Mouse (Mus musculus): ENCODE results near the gene Bcl11b. TPM values are rescaled to one million over a fixed set of nuclear protein-coding genes. Genes with fewer than 3 reads are reported as not detected.
A peak's percentile ranks its signal among the peaks of the same experiment; 100 is the strongest.

Bcl11b gene
- polyA plus RNA-seq, 1 experiment from 2014 or later: 38.4 TPM

DNA sequence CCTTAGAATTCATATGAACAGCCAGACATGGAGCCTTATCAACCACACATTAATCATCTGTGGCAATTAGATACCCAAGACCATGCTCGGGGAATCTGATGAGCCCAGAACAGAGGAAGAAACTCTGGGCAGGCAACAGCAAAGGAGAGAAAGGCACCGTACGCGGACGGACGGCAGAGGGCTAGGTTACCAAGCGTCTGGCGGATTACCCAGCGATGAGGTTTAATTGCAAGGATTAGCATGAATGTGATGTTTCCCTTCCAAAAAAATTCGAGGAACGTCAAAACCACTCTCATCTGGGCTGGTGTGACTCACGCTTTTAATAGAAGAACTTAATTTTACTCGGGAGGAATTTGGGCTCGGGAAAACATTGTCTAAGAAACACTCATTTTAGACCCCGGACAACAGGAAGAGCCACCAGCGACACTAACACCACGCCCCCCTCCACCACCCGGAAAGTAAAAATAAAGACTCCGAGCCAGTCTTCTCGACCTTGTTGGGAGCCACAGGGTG lies 52.7 kb downstream of the Bcl11b start:
- DNase-seq: no peak
- WGBS: 61% methylated on average over 20 of the region's 20 CpGs
- Histone ChIP-seq H3K4me3 (replicated peaks; ENCODE audit: low read depth, low read length) (no peak overlapping the region), H3K27ac (replicated peaks; ENCODE audit: low read depth, low read length) (0 out of 2 replicates have a peak overlapping the region, but pooled peaks have one; percentile 20), H3K4me1 (ENCODE audit: control insufficient read depth, insufficient read depth, low read length) (peaks cover 24% of the 10 kb centered on the region), H3K9me3 (ENCODE audit: control insufficient read depth, low read length) (no peaks in the 10 kb centered on the region), H3K9ac (replicated peaks; ENCODE audit: low read length) (no peak overlapping the region), H3K27me3 (ENCODE audit: control insufficient read depth, insufficient read depth, low read length) (no peaks in the 10 kb centered on the region), H3K4me2 (ENCODE audit: low read length) (no peak overlapping the region), H3K36me3 (ENCODE audit: control insufficient read depth, insufficient read depth, low read length) (no peaks in the 10 kb centered on the region)
- no peak for ATAC-seq (ENCODE audit: low FRiP score, low TSS enrichment)

DNA sequence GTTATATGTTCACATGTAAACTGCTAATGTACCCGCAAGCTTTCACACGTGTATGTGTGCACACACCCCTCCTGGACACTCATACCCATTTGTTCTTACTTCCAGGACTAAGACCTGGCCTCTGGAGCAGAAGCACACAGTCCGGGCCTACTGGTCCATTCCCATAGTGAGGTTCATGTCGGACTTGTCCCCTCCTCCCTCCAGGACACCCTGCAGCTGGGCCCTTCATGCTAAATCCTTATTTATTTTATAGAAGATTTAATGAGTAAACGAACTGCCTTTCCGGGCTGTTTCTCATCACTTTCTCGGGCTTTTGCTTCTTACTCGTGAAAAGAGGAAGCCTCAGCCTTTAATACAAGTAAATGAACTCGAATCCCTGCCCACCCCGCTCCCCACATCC lies 54.0 kb downstream of the Bcl11b start:
- ATAC-seq (ENCODE audit: low FRiP score, low TSS enrichment): no peak
- H3K9ac ChIP-seq (replicated peaks; ENCODE audit: low read length): no peak overlapping the region
- H3K9me3 ChIP-seq (ENCODE audit: control insufficient read depth, low read length): no peaks in the 10 kb centered on the region
- no peak overlapping the region for H3K4me2 ChIP-seq (ENCODE audit: low read length)
- 94% methylated on average over 10 of the region's 10 CpGs for WGBS
- H3K4me1 ChIP-seq (ENCODE audit: control insufficient read depth, insufficient read depth, low read length): peaks cover 21% of the 10 kb centered on the region
- H3K27me3 ChIP-seq (ENCODE audit: control insufficient read depth, insufficient read depth, low read length): no peaks in the 10 kb centered on the region
- DNase-seq: no peak
- no peaks in the 10 kb centered on the region for H3K36me3 ChIP-seq (ENCODE audit: control insufficient read depth, insufficient read depth, low read length)
- H3K4me3 ChIP-seq (replicated peaks; ENCODE audit: low read depth, low read length): no peak overlapping the region
- no peak overlapping the region for H3K27ac ChIP-seq (replicated peaks; ENCODE audit: low read depth, low read length)

DNA sequence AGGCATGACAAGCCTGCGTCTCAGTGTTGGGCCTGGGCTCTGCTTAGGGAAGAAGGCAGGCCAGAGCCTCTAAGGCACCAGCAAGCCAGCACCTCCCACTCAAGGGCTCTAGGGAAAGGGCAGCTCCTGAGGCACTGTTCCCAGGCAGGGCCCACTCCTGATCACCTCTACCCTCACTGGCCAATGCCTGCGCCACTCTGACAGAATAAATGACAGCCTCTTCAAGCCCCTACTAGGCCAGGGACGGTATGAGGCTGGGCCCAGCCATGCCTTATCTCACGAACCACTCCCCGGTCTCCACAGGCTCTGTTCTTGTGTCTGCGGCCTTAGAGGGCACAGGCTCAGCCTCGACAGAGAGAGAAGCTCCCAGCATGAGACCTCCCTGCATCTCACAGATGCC lies 61.3 kb downstream of the Bcl11b start:
- no peak overlapping the region for H3K9ac ChIP-seq (replicated peaks; ENCODE audit: low read length)
- no peak overlapping the region for H3K27ac ChIP-seq (replicated peaks; ENCODE audit: low read depth, low read length)
- no peaks in the 10 kb centered on the region for H3K27me3 ChIP-seq (ENCODE audit: control insufficient read depth, insufficient read depth, low read length)
- H3K36me3 ChIP-seq (ENCODE audit: control insufficient read depth, insufficient read depth, low read length): no peaks in the 10 kb centered on the region
- no peak overlapping the region for H3K4me2 ChIP-seq (ENCODE audit: low read length)
- DNase-seq (no peak), ATAC-seq (ENCODE audit: low FRiP score, low TSS enrichment) (no peak)
- peaks cover 11% of the 10 kb centered on the region for H3K4me1 ChIP-seq (ENCODE audit: control insufficient read depth, insufficient read depth, low read length)
- no peaks in the 10 kb centered on the region for H3K9me3 ChIP-seq (ENCODE audit: control insufficient read depth, low read length)
- H3K4me3 ChIP-seq (replicated peaks; ENCODE audit: low read depth, low read length): no peak overlapping the region
- 69% methylated on average over 7 of the region's 7 CpGs for WGBS

DNA sequence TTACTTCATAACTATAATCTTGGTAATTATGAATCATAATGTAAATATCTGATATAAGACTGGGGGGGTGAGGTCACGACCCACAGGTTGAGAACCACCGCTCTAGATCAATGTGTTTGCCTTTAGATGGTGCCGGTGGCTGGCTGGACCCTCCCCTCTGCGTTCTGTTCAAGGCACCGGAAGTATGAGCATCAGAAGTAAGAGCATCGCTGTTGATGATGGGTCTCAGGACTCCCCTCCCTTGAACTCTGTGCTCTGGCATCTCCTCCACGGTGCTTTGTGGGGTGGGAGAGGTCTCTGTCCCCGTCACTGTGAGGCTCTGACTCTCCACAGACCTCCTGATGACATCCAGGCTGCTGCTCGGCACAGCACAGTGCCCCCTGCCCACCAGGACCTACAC lies 62.6 kb downstream of the Bcl11b start:
- Histone ChIP-seq H3K4me3 (replicated peaks; ENCODE audit: low read depth, low read length) (no peak overlapping the region), H3K36me3 (ENCODE audit: control insufficient read depth, insufficient read depth, low read length) (no peaks in the 10 kb centered on the region), H3K27ac (replicated peaks; ENCODE audit: low read depth, low read length) (no peak overlapping the region), H3K4me1 (ENCODE audit: control insufficient read depth, insufficient read depth, low read length) (peaks cover 20% of the 10 kb centered on the region), H3K9me3 (ENCODE audit: control insufficient read depth, low read length) (no peaks in the 10 kb centered on the region), H3K9ac (replicated peaks; ENCODE audit: low read length) (no peak overlapping the region), H3K4me2 (ENCODE audit: low read length) (no peak overlapping the region), H3K27me3 (ENCODE audit: control insufficient read depth, insufficient read depth, low read length) (no peaks in the 10 kb centered on the region)
- ATAC-seq (ENCODE audit: low FRiP score, low TSS enrichment): no peak
- DNase-seq: no peak
- WGBS: 94% methylated on average over 9 of the region's 9 CpGs

DNA sequence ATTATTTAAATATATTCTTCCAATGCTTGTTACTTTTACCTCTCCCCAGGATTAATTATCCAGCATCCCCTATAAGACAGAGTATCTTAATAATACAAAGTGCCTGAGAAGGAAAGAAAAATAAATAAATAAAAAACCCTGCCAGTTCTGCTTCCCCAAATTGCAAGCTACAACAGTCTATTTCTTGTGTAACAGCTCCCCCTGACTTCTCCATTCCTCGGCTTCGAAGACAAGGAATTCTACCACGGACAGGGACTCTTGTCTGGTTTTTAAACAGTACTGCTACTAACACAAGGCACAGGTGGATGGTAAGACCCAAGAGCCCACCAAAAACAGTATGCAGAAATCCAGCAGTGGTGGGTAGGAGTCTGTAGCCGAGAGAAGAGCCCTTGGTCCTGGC lies 64.2 kb downstream of the Bcl11b start:
- no peaks in the 10 kb centered on the region for H3K36me3 ChIP-seq (ENCODE audit: control insufficient read depth, insufficient read depth, low read length)
- no peaks in the 10 kb centered on the region for H3K9me3 ChIP-seq (ENCODE audit: control insufficient read depth, low read length)
- no peak overlapping the region for H3K4me2 ChIP-seq (ENCODE audit: low read length)
- no peak overlapping the region for H3K9ac ChIP-seq (replicated peaks; ENCODE audit: low read length)
- no peak overlapping the region for H3K4me3 ChIP-seq (replicated peaks; ENCODE audit: low read depth, low read length)
- peaks cover 33% of the 10 kb centered on the region for H3K4me1 ChIP-seq (ENCODE audit: control insufficient read depth, insufficient read depth, low read length)
- no peak overlapping the region for H3K27ac ChIP-seq (replicated peaks; ENCODE audit: low read depth, low read length)
- H3K27me3 ChIP-seq (ENCODE audit: control insufficient read depth, insufficient read depth, low read length): no peaks in the 10 kb centered on the region
- ATAC-seq (ENCODE audit: low FRiP score, low TSS enrichment) (no peak), DNase-seq (no peak)
- WGBS: 78% methylated on average over 4 of the region's 4 CpGs

DNA sequence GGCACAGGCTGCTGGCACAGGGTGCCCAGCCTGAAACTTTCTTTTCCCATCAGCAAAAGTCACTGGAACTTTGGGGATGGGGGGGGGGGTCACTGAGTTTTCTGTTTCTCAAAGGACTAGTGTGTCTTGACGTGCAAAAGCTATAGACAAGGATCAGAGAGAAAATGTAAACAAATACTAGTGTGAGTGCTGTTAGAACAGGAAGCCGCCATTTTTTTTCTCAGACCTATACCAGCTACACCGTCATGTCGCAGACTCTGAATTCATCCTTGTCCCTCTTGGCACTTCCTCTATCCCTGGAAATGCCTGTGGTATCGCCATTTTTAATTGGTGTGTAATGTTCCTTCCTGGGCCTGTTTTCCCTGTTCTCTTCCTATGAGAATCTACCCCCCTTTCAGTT lies 66.4 kb downstream of the Bcl11b start:
- WGBS: 91% methylated on average over 5 of the region's 5 CpGs

DNA sequence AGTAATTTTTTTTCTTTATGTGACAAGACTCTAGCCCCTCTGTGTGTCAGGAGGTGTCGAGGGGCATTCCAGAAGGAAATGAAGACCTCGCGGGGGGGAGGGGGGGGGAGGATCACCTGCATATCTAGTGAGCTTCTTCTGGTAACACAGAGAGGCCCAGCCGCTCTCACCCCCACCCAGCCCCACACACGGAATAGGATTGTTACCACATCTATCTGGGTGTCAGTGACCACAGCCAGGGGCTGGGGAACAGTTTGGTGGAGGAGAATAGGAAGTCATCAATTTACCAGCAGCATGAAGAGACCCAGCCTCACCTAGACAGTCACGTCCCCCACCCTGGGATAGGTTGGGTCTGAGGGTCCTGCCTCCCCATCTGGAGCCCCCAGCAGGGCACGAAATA lies 67.0 kb downstream of the Bcl11b start:
- H3K4me1 ChIP-seq (ENCODE audit: control insufficient read depth, insufficient read depth, low read length): peaks cover 48% of the 10 kb centered on the region
- no peaks in the 10 kb centered on the region for H3K36me3 ChIP-seq (ENCODE audit: control insufficient read depth, insufficient read depth, low read length)
- no peaks in the 10 kb centered on the region for H3K9me3 ChIP-seq (ENCODE audit: control insufficient read depth, low read length)
- no peak overlapping the region for H3K9ac ChIP-seq (replicated peaks; ENCODE audit: low read length)
- no peak for DNase-seq
- WGBS: 84% methylated on average over 7 of the region's 7 CpGs
- no peak overlapping the region for H3K4me3 ChIP-seq (replicated peaks; ENCODE audit: low read depth, low read length)
- no peak for ATAC-seq (ENCODE audit: low FRiP score, low TSS enrichment)
- no peaks in the 10 kb centered on the region for H3K27me3 ChIP-seq (ENCODE audit: control insufficient read depth, insufficient read depth, low read length)
- no peak overlapping the region for H3K4me2 ChIP-seq (ENCODE audit: low read length)
- no peak overlapping the region; the same call in 1 of the 2 replicates for H3K27ac ChIP-seq (replicated peaks; ENCODE audit: low read depth, low read length)

More for the DNA sequence above, 66.4 kb downstream of the Bcl11b start:
- H3K4me3 ChIP-seq (replicated peaks; ENCODE audit: low read depth, low read length): no peak overlapping the region
- H3K27ac ChIP-seq (replicated peaks; ENCODE audit: low read depth, low read length): no peak overlapping the region
- H3K36me3 ChIP-seq (ENCODE audit: control insufficient read depth, insufficient read depth, low read length): no peaks in the 10 kb centered on the region
- no peaks in the 10 kb centered on the region for H3K9me3 ChIP-seq (ENCODE audit: control insufficient read depth, low read length)
- no peak overlapping the region for H3K4me2 ChIP-seq (ENCODE audit: low read length)
- ATAC-seq (ENCODE audit: low FRiP score, low TSS enrichment): no peak
- H3K9ac ChIP-seq (replicated peaks; ENCODE audit: low read length): no peak overlapping the region
- no peak for DNase-seq
- H3K4me1 ChIP-seq (ENCODE audit: control insufficient read depth, insufficient read depth, low read length): peaks cover 42% of the 10 kb centered on the region
- no peaks in the 10 kb centered on the region for H3K27me3 ChIP-seq (ENCODE audit: control insufficient read depth, insufficient read depth, low read length)

DNA sequence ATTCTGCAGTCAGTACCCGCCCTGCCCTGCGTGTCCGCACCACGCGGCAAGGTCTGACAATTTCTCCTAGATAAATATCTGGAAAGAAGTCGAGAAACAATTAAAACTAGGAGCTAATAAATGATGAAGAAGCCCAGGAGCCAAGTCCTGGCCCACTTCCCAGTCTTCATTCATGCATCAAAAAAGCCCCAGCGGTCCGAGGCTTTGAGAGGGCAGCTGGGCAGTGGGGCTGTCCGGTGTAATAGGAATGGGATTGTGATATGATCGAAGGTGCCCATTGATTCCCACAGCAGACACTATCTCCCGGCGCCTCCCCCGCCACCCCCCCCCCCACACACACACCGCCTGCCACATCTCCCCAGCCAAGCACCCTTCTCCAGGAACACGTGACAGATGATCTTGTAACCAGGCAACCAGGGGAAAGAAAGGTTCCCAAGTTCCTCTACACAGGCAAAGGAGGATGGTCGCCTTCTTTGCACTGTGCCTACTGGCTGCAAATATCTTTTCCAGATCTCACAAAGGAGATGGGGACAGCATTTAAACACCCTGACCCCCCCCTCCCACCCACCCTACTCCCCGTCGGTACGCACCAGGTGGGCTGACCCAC lies 68.5 kb downstream of the Bcl11b start:
- Histone ChIP-seq H3K4me1 (ENCODE audit: control insufficient read depth, insufficient read depth, low read length) (peaks cover 60% of the 10 kb centered on the region), H3K36me3 (ENCODE audit: control insufficient read depth, insufficient read depth, low read length) (no peaks in the 10 kb centered on the region), H3K4me3 (replicated peaks; ENCODE audit: low read depth, low read length) (no peak overlapping the region), H3K9me3 (ENCODE audit: control insufficient read depth, low read length) (no peaks in the 10 kb centered on the region), H3K9ac (replicated peaks; ENCODE audit: low read length) (no peak overlapping the region), H3K4me2 (ENCODE audit: low read length) (peak overlapping the region; percentile 29), H3K27me3 (ENCODE audit: control insufficient read depth, insufficient read depth, low read length) (no peaks in the 10 kb centered on the region), H3K27ac (replicated peaks; ENCODE audit: low read depth, low read length) (peak overlapping the region; percentile 55; the same call in 1 of the 2 replicates)
- WGBS: 37% methylated on average over 19 of the region's 19 CpGs
- peak; percentile 77 for ATAC-seq (ENCODE audit: low FRiP score, low TSS enrichment)
- peak; percentile 73 for DNase-seq

DNA sequence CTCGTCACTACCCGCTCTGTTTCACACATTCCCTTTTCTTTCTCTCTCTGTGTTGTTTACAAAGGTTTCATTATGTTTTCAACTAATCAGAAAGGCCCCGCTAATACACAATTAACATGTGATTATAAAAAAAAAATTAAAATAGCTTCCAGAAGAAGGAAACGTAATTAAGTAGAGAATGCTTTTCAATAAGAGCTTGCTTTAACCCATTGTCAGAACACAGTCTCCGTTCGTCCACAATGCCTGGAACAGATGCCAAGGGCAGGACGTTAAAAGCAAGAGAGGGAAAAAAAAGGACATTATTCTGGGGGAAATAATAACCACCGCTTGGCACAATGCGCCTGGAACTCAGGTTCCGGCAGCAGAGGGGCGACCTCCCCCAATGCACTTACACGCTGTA lies 71.3 kb downstream of the Bcl11b start:
- Histone ChIP-seq H3K27me3 (ENCODE audit: control insufficient read depth, insufficient read depth, low read length) (no peaks in the 10 kb centered on the region), H3K4me1 (ENCODE audit: control insufficient read depth, insufficient read depth, low read length) (peaks cover 76% of the 10 kb centered on the region), H3K4me2 (ENCODE audit: low read length) (no peak overlapping the region), H3K4me3 (replicated peaks; ENCODE audit: low read depth, low read length) (no peak overlapping the region), H3K9ac (replicated peaks; ENCODE audit: low read length) (no peak overlapping the region), H3K9me3 (ENCODE audit: control insufficient read depth, low read length) (no peaks in the 10 kb centered on the region), H3K27ac (replicated peaks; ENCODE audit: low read depth, low read length) (peak overlapping the region; percentile 41; the same call in 1 of the 2 replicates), H3K36me3 (ENCODE audit: control insufficient read depth, insufficient read depth, low read length) (no peaks in the 10 kb centered on the region)
- WGBS: 39% methylated on average over 12 of the region's 12 CpGs
- DNase-seq: no peak
- ATAC-seq (ENCODE audit: low FRiP score, low TSS enrichment): no peak

Data from midbrain, embryonic 14.5 days (tissue).